Mouse (Mus musculus) adipocyte (in vitro differentiated cells): ENCODE measurements at regions not wholly inside any gene's neighbourhood (a gene's known extent, or its start where the extent isn't known, plus 50 kb on each side); places are given as distances from the start of the nearest gene placed in this dataset.

Source experiments
- DNase-seq: peaks from one replicate; pipeline ENCODE4 v3.0.0-alpha.2; 2016; ENCODE audit warnings: low spot score

- no peak for DNase-seq
Observed at GRCm38 (mm10) chr8:115478406-115479060, 229.1 kb downstream of the Maf start.

- DNase-seq: no peak
Observed at GRCm38 (mm10) chr8:115476071-115476470, 231.5 kb downstream of the Maf start.

DNA sequence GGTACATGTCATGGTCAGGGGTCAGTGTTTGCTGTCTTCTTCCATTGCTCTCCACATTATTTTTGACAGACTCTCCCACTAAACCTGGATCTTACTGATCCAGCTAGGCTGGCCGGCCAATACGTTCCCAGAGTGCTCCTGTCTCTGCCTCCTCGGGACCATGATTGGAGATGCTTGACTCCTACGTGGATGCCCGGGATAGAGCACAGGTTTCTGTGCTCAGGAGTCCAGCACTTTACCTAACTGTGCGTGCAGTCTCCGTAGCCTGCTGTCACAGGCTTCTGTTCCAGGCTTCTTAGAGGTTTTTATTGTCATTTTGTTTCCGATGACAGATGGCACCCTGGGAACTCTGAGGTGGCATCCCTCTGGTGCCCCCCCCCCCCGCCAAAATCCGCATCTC, 232.4 kb downstream of the Maf start:
- DNase-seq: no peak

DNA sequence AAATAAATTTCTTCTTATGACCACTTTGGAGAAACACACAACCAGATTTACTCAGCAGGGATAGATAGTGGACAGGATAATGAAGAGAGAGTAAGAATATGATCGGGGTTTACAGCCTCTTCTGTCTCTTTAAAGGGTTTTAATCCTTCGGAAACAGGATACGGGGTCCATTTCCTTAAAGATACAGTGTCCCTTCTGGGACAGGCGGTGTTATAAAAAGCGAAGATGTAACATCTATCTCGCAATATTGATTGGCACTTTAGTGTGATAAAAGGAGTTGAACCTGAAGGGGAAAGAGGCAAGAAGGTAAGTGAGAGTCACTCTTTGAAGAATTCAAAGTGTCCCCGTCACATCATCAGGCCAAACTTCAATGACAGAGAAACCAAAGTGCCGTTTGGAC, 233.6 kb downstream of the Maf start:
- no peak for DNase-seq

DNA sequence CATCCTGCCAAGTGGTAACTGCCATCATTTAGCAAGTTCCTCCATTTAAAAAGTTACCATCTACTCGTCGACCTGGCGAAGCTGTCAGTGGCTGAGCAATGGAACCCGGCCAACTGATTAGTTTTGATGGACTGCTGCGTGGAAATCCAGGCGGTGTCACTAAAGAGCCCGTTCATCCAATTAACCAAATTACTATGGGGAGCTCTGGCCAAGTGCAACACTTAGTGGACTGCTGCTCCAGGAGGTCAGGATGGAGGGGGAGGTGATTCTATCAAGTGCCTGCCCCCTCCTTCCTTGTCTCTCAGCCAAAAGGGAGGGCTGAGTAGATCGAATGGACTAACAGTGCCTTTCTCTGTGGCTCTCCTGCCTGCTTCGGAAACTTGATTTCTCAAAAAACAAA, 241.0 kb downstream of the Maf start:
- no peak for DNase-seq

DNA sequence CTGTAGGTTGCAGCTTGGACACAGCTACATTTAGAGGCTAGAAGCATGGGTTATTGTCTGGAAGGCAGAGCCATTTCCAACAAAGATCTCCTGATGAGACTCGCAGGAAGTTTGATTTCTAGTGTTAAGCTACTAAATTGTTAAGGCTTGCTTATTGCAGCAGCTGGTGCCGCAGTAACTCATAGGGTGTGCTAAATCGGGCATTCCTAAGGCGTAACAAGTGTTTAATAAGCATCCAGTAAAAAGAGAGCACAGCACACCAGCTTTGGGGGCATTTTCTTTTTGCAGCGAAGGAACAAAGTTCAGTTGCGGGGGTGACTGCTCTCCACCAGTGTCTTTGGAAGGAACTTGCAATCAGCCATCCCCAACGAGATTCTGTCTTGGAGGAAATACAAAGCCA, 241.5 kb downstream of the Maf start:
- no peak for DNase-seq

- peak; percentile 74 for DNase-seq
Observed at GRCm38 (mm10) chr8:115462657-115463056, 244.9 kb downstream of the Maf start.

- no peak for DNase-seq
Observed at GRCm38 (mm10) chr8:115458119-115458518, 249.5 kb downstream of the Maf start.

GRCm38 (mm10) chr8:115450789-115451188, 256.8 kb downstream of the Maf start:
- DNase-seq: no peak

DNA sequence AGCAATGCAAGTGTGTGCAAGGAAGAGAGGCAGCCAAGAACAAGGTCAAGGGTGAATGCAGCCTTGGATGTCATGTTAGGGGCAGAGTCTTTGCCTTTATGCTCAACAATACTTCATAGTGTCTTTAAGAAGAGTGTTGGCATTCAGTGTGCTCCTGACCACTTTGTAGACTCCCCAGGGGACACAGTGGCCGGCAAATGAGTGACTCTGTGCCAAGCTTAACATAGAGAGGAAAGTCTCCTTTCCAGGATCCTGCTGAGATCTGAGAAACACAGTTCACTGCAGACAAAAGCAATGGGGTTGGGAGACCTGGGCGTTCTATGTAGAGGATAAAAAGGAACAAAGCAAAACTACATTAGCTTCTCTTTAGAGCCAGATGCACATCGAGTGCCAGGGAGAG, 259.2 kb downstream of the Maf start:
- DNase-seq: no peak

DNA sequence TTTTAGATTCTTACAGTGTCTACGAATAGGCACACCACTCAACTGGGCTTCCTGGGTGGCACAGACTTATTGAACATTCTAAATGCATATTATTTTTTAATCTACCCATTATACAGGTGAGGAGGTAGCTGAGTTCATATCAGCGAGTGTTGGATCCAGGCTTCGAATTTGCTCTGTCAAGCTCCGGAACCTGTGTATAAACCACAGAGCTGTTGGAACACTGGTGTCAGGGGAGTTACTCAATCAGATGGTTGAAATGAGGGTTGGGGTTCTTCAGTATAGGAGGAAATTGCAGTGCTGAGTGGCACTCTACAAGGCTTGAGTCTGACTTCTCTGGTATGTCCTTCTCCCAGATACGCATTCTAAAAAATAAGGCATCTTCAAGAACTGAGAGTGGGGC, 263.1 kb downstream of the Maf start:
- DNase-seq: no peak

DNA sequence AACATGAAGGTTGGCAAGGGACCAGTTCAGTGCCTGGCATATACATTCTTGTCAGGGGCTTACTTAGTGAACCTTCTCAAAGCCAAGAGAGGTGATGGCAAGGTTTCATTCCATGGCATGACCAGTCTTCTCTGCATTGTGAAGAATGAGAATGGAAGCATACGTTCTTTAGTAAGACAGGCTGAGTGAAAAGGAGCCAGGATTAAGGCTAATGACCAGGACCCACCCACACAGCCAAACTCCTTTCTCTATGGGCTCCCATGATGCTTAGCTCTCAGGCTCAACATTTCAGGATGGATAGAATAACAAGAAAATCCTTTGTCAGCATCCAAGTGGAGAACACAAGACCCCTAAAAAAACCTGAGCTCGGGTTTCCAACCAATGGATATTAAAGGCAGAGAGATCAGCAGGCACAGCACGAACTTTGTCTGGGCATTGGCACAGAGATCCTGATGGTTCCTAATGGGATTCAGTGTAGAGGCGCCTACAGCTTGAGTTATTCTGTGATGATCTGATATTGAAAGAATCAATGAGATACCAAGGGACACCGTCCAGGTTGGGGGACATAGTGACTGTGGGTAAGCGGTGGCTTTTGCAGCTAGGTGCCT, 265.5 kb downstream of the Maf start:
- no peak for DNase-seq

DNA sequence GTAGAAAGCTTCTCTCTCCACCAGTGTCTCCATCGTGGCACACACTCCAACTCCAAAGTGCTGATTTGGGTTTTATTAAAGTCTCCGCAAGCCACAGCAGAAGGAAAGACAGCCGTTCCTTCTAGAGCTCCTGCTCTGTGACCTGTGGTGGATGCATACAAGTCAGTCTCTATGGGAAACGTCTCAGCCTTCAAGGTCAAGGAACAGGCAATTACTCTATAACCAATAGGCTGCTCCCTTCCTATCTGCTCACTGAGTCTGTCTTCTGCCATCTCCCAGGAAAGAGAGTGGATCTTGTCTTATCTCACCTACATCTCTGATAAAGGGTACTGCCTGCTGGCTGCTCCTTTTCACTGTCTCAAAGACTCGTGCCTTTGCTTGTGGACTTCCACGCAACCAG, 266.3 kb downstream of the Maf start:
- no peak for DNase-seq

GRCm38 (mm10) chr8:115440151-115440550, 267.4 kb downstream of the Maf start:
- DNase-seq: peak; percentile 7

DNA sequence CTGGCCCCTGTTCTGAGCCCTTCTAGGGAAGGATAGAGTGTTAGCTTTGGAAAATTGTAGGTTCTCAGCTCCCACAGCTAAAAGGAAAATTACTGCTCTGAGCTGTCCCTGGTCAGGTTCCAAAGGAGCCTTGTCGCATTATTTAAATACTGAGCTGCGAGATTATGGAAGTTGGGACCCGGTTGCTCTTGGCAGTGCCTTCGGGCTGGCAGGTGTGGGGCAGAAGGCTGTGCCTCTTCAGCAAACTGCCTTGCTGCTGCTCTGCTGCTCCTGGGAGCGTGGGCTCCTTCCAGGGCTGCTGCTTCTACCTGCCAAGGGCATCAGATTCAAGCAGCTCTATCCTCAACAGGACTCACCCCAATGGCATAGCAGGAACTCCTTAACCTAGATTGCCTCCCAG, 268.1 kb downstream of the Maf start:
- DNase-seq: no peak

GRCm38 (mm10) chr8:115437956-115438355, 269.6 kb downstream of the Maf start:
- DNase-seq: no peak

GRCm38 (mm10) chr8:115436356-115436721, 271.3 kb downstream of the Maf start:
- DNase-seq: no peak

DNA sequence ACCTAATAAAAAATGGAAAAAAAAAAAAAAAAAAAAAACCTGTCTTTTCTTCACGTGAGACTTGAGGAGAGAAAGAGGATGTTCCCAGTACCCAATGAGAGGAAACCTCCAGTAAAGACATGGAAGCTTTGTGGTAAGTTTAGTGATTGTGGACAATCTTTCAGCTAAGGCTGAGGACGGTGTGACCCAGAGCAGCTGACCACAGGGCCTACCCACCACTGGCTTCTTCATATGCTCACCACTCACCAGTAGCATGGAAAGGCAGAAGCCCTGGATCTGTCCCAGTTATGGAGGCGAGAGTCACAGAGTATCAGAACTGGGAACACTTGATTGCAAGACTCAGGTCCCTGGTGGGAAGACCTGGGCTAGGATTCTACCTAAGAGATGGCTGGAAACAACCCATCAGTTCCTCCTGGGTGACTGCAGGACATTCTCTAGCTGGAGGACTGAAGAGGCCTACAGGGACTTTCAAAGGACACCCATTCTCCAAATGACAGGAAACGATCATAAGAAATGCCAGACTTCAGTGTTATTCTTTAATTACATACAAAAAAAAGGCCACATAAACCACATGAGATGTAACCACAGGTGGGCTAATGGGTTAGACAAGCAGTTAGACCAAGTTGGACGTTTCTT, 271.8 kb downstream of the Maf start:
- DNase-seq: no peak

GRCm38 (mm10) chr8:115432396-115433040, 275.1 kb downstream of the Maf start:
- DNase-seq: no peak

GRCm38 (mm10) chr8:115430793-115431192, 276.8 kb downstream of the Maf start:
- DNase-seq: no peak

DNA sequence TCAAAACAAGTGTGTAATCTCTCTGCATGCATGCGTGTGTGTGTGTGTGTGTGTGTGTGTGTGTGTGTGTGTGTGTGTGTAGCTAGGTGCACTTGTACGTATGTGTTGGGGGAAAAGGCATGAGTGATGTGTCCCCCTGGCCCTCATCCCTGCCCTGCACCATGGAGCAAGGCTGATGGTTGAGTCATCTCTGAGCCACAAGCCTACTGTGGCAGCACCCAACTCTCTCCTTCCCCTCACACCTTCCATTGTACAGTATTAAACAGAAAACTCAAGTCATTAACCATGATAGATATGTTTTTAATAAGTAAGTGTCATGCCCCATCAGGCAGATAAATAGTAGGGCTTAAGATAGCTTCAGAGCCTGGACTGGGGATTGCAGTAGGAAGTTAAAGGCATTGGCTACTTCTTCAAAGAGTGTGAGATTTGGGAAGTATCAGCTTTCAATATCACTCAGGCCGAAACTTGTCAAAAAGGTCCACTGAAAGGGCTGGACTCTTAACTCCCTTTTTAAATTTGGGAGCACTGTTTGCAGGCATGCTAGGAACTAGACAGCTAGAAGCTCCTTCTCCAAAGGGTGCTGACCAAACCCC, 278.2 kb downstream of the Maf start:
- DNase-seq: no peak

DNA sequence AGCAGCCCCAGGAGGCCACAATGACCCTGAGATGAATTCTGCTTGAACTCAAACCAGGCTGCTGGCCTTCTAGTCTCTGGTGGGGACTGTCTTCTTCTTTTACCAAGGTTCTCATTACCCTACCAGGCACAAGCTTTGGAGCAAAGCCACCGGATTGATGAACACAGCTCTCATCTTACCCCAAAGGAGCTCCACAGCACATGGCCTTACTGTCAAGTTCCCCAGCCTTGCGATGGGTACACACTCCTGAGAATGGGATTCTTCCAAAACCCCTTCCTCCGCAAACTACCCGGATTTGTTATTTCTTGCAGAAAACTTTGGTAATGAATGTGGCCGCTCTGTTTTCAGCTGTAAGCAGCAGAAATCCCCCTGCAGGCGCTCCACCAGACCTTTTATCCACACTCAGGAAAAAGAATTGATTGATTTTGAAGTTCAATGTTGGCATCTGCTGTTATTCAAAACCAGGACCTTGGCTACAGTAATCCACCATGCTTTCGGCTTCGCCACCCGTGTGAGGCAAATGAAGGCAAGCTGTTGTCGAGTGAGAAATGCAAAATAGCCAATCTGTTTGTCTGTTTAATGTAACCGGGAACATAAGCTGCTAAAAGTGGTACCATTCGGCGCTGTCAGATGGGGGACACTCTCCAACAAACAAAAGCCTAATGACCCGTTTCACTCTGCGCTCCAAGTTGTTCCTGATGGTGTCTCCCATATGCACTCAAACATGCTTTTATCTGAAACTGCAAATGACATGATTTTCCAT, 278.9 kb downstream of the Maf start:
- no peak for DNase-seq
